Mouse (Mus musculus) liver, adult 2 months (tissue): Measurements from ENCODE around the gene Dstyk.

Source experiments
- CTCF ChIP-seq: fragments of 200-500 bp; IDR thresholded peaks from 2 replicates; pipeline ENCODE4 v1.5.1; 2011; ENCODE audit warnings: low read depth, low read length, control low read depth
- POLR2A ChIP-seq: fragments of 200-500 bp; IDR thresholded peaks from 2 replicates; pipeline ENCODE4 v1.6.1; 2011; ENCODE audit warnings: low read length, control low read depth; ENCODE audit not compliant: insufficient read depth; ENCODE audit errors: extremely low read depth

DNA sequence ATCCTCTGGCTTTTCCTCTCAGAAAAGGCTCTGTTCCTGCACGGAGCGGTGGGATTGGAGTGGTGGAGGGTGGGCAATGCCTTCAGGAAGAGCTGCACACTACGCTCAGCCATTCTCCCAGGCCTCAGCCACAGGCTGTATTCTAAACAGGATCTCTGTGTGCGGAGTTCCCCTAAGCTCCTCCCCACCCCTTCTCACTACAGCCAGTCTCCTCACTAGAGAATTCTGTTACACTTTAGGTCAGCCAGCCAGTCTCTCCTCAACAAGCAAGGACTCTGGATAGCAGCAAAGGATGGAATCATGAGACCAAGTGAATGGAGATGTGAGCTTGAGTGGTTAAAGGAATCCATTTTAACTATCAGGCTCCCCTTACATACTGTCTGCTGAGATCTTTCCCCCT is 29.4 kb upstream of the Dstyk start:
- TF ChIP-seq POLR2A = no peak
- no peak for TF ChIP-seq CTCF
